Mouse (Mus musculus) T-helper 17 cell (primary cell): Measurements from ENCODE around the gene Mfsd2a.

Source experiments
- in situ Hi-C, 2 experiments: fragments of 300-600 bp; cut with MboI, MseI; formaldehyde crosslinking; loops; 1 replicate in 1 of 2; 2 replicates in 1 of 2; pipeline ENCODE4 v1.15.1; 2025; ENCODE audit warnings: high pct_unique_total_duplicates in 2 of 2

The Mfsd2a gene

GRCm38 (mm10) chr4:122961100-122961567 lies at the start of gene Mfsd2a:
Mfsd2a (minus strand) TSS chr4:122961188.
- in situ Hi-C loops = no loop called here

GRCm38 (mm10) chr4:123005054-123005966 lies 44.3 kb upstream of the Mfsd2a start:
- in situ Hi-C loops = no loop called here

GRCm38 (mm10) chr4:123000617-123001342 lies 39.8 kb upstream of the Mfsd2a start:
- in situ Hi-C loops = loop anchor here in 1 of 2 experiments (5.0 kb wide), 1 partner anchor 82 kb away; no protein-coding TSS in a partner anchor

- in situ Hi-C loops = loop anchor here in 1 of 2 experiments (5.0 kb wide), 1 partner anchor 82 kb away; no protein-coding TSS in a partner anchor
Measured at GRCm38 (mm10) chr4:123000130-123000529, 39.1 kb upstream of the Mfsd2a start.

GRCm38 (mm10) chr4:122999263-122999691 lies 38.3 kb upstream of the Mfsd2a start:
- in situ Hi-C loops = loop anchor here in 1 of 2 experiments (5.0 kb wide), 1 partner anchor 78 kb away; no protein-coding TSS in a partner anchor

- in situ Hi-C loops = loop anchor here in 1 of 2 experiments (5.0 kb wide), 1 partner anchor 79 kb away; no protein-coding TSS in a partner anchor
Measured at GRCm38 (mm10) chr4:122998537-122999262, 37.7 kb upstream of the Mfsd2a start.

GRCm38 (mm10) chr4:122996618-122997381 lies 35.8 kb upstream of the Mfsd2a start:
- in situ Hi-C loops = loop anchor here in 1 of 2 experiments (5.0 kb wide), 1 partner anchor 81 kb away; no protein-coding TSS in a partner anchor

- in situ Hi-C loops = loop anchor here in 1 of 2 experiments (5.0 kb wide), 1 partner anchor 81 kb away; no protein-coding TSS in a partner anchor
Measured at GRCm38 (mm10) chr4:122996221-122996617, 35.2 kb upstream of the Mfsd2a start.

GRCm38 (mm10) chr4:122995404-122996220 lies 34.6 kb upstream of the Mfsd2a start, which contains the start of gene Mycl:
Mycl (plus strand) TSS chr4:122995652.
- in situ Hi-C loops = loop anchor here in 1 of 2 experiments (5.0 kb wide), 1 partner anchor 82 kb away; no protein-coding TSS in a partner anchor

- in situ Hi-C loops = no loop called here
Measured at GRCm38 (mm10) chr4:122992276-122992675, 31.3 kb upstream of the Mfsd2a start.

- in situ Hi-C loops = no loop called here
Measured at GRCm38 (mm10) chr4:122991177-122991576, 30.2 kb upstream of the Mfsd2a start.

- in situ Hi-C loops = loop anchor here (5.0 kb wide), 1 partner anchor 76 kb away; no protein-coding TSS in a partner anchor
Measured at GRCm38 (mm10) chr4:122988004-122988403, 27.0 kb upstream of the Mfsd2a start.

- in situ Hi-C loops = loop anchor here (5.0 kb wide), 1 partner anchor 75 kb away; no protein-coding TSS in a partner anchor
Measured at GRCm38 (mm10) chr4:122987421-122987820, 26.4 kb upstream of the Mfsd2a start.

GRCm38 (mm10) chr4:122985110-122985509 lies 24.1 kb upstream of the Mfsd2a start:
- in situ Hi-C loops = loop anchor here (5.0 kb wide), 1 partner anchor 73 kb away; no protein-coding TSS in a partner anchor

- in situ Hi-C loops = no loop called here
Measured at GRCm38 (mm10) chr4:122983486-122984261, 22.7 kb upstream of the Mfsd2a start.

- in situ Hi-C loops = no loop called here
Measured at GRCm38 (mm10) chr4:122982537-122982936, 21.5 kb upstream of the Mfsd2a start.

- in situ Hi-C loops = no loop called here
Measured at GRCm38 (mm10) chr4:122981930-122982329, 20.9 kb upstream of the Mfsd2a start.

GRCm38 (mm10) chr4:122981238-122981637 lies 20.2 kb upstream of the Mfsd2a start:
- in situ Hi-C loops = no loop called here
